9 mouse cellular contexts compared by ENCODE assay signal in genomic region chr11:77790286-77790685, GRCm38 (mm10). TPM values are rescaled to one million over a fixed set of nuclear protein-coding genes. Genes with fewer than 3 reads are reported as not detected.
DNase-seq lines count a peak whose midpoint lies in the region; ATAC-seq lines count a peak whose summit lies in the region.
"Had no signal": no experiment of that assay in that cellular context is flagged by ENCODE, and none has a peak within 500 bp of the region (broad histone marks: within the 10 kb centered on the region; RNA-seq: fewer than 3 reads in every experiment).

No protein-coding gene starts in this region.

- peak overlapping the region; percentile 82 for H3K27ac ChIP-seq in liver, embryonic 15.5 days (replicated peaks)

- H3K4me1 ChIP-seq in liver, embryonic 15.5 days (replicated peaks): peaks cover 80% of the 10 kb centered on the region

- H3K4me2 ChIP-seq in liver, embryonic 15.5 days: peak overlapping the region; percentile 35

- WGBS in liver, embryonic 15.5 days (ENCODE audit: insufficient replicate concordance): 12% methylated on average over 9 of the region's 9 CpGs

- no peak for ATAC-seq in liver, embryonic 15.5 days (ENCODE audit: insufficient read depth)

- DNase-seq in adrenal gland, adult (ENCODE audit: inconsistent age in 2 of 2, low spot score in 1 of 2): peak; percentile 55 to 70
- no peak for DNase-seq in adrenal gland, postnatal 14 days
- peak; percentile 21 to 31 for DNase-seq in right cerebral cortex, postnatal 10 days (ENCODE audit: low spot score in 2 of 2)
- no peak for DNase-seq in right cerebral cortex, adult 18-20 months
- DNase-seq in spleen, postnatal 36 days (ENCODE audit: low spot score in 2 of 2): no peak
- no peak for DNase-seq in right cerebral cortex, postnatal 25 days
- no peak for DNase-seq in cerebellum, postnatal 36 days
- DNase-seq: adrenal gland, postnatal 10 days had no signal

- H3K27me3 ChIP-seq in liver, embryonic 15.5 days: no peaks in the 10 kb centered on the region

- no peak overlapping the region for H3K4me3 ChIP-seq in liver, embryonic 15.5 days (replicated peaks)

- H3K9ac ChIP-seq in liver, embryonic 15.5 days: peak overlapping the region; percentile 37; the same call in 1 of the 2 replicates

- no peaks in the 10 kb centered on the region for H3K9me3 ChIP-seq in liver, embryonic 15.5 days (replicated peaks)

- H3K36me3 ChIP-seq in liver, embryonic 15.5 days (replicated peaks): no peaks in the 10 kb centered on the region

RNA-seq across cellular contexts. Expression of gene Gm10277, which starts 2.7 kb away (rescaled TPM):
- not detected in 2 replicates for total RNA-seq in adrenal gland, postnatal 14 days (2021)
- polyA plus RNA-seq in liver, embryonic 15.5 days (2015; fragmentation: Nextera tagmentation; extraction: Ambion mirVana): 0.39 and 0.85 TPM in 2 replicates
- total RNA-seq: adrenal gland, postnatal 10 days had no signal

RNA-seq across cellular contexts. Expression of gene Myo18a, which starts 27.2 kb away (rescaled TPM):
- 57.6 and 62.5 TPM in 2 replicates for total RNA-seq in adrenal gland, postnatal 14 days (2021)
- polyA plus RNA-seq in liver, embryonic 15.5 days (2015; fragmentation: Nextera tagmentation; extraction: Ambion mirVana): 14.4 and 15.7 TPM in 2 replicates

Comparison
In these comparisons a context has a peak if more than half of its experiments do, and no peak if none do; other contexts are left out.
1. DNase-seq: peak in adrenal gland, adult (2 of 2) and right cerebral cortex, postnatal 10 days (2 of 2); none in adrenal gland, postnatal 14 days (single experiment), right cerebral cortex, adult 18-20 months (single experiment), spleen, postnatal 36 days (0 of 2), right cerebral cortex, postnatal 25 days (single experiment) and cerebellum, postnatal 36 days (0 of 2).